Mouse (Mus musculus): ENCODE measurements around the gene Gm15737. TPM values are rescaled to one million over a fixed set of nuclear protein-coding genes. Genes with fewer than 3 reads are reported as not detected.

Gene Gm15737
- polyA plus RNA-seq (2015; fragmentation: Nextera tagmentation; extraction: Ambion mirVana) = not detected in 2 replicates

DNA sequence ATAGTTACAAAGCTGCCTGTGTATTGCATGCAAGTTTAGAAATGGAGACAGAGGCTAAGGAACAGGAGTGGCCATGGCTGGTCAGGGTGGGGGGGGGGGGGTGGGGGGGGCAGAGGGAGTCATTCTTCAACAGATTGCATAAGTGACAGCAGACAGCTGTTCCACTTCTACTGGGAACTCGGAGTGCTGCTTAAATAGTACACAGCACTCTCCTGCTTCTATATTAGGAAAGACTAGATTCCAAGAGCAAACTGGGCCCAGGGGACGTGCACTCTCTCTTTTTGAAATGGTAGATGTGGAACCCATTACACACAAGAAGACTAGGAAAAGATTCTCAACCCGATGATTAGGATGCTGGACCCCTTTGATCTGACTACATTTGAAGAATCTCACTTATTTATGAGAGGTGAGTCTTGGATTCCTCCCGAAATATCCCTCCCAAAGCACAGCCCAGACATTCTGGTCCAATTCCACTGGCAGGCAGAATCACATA lies at the start of gene Gm15737:
Gm15737 (plus strand) TSS at position 269 of the 493 bp plus-strand sequence.
- Histone ChIP-seq H3K4me3 (no peak within 1 kb of the TSS), H3K36me3 (ENCODE audit: poor library complexity, severe bottlenecking) (no peaks in the 10 kb centered on the region), H3K27ac (no peak within 1 kb of the TSS), H3K9me3 (replicated peaks) (no peaks in the 10 kb centered on the region), H3K4me1 (peaks cover 5% of the 10 kb centered on the region; the same call in 1 of the 2 replicates), H3K9ac (no peak within 1 kb of the TSS), H3K27me3 (no peaks in the 10 kb centered on the region), H3K4me2 (no peak within 1 kb of the TSS)
- WGBS = 78% methylated on average over 4 of the region's 4 CpGs
- ATAC-seq = no peak

DNA sequence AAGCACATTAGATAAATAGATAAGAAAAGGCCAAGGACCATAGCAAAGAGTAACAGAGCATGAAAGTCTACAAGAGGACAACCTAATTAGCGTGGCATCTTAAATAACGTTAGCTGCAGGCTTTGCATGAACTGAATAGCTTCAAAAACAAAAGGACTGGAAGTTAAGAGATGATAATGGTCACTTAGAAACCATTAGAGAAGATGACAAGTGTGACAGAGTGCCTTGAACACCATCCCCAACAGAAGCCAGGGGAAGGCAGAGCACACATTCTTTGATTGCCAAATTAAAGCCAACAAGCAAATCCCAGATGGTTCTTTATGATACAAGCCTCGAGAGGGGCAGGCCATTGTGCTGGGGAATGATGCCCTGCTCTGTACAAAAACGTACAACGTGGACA lies 47.6 kb upstream of the Gm15737 start:
- Histone ChIP-seq H3K4me2 (no peak overlapping the region), H3K4me1 (peaks cover 15% of the 10 kb centered on the region)

DNA sequence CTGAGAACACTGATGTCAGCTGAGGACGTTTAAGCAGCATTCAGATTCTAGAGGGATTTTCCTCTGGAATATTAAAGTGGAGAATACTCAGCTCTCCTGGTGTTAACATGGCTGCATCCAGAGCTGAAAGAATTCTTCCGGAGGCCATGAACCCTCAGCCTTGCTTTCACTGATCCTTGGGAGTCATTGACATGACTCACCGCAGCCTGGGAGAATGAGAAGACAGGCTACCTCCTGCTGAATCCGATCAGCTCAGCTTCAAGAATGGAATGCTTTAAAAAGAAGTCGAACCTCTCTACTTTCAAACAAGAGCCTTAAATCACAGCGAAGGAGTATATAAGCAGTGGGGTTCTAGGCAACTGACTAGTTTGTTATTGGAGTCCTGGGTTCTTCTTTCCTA lies 47.2 kb upstream of the Gm15737 start:
- peaks cover 12% of the 10 kb centered on the region for H3K4me1 ChIP-seq
- no peak for ATAC-seq
- 31% methylated on average over 6 of the region's 6 CpGs for WGBS

More for the DNA sequence above, 47.6 kb upstream of the Gm15737 start:
- Histone ChIP-seq H3K36me3 (ENCODE audit: poor library complexity, severe bottlenecking) (no peaks in the 10 kb centered on the region), H3K27me3 (peaks cover 6% of the 10 kb centered on the region), H3K27ac (no peak overlapping the region), H3K4me3 (no peak overlapping the region), H3K9me3 (replicated peaks) (no peaks in the 10 kb centered on the region), H3K9ac (no peak overlapping the region)
- no peak for ATAC-seq
- 11% methylated on average over 5 of the region's 5 CpGs for WGBS

DNA sequence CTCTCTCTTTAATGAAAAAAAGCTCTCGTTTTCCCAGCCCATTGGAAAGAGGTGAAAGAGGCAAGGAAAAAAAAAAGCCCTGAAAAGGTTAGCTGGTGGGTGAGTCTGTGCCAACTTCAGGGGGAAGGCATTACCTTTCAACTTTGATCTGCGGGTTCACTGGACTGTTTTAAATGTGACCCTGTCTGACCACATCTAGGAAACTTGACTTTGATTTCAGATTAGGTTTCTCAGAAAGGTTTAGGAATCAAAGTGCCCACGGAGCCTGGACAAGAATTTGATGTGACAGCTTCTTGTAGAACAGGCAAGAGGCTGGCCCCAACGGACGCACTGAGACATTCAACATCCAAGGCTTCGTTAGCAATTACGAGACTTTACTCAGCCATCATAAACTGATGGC lies 45.2 kb upstream of the Gm15737 start:
- no peak overlapping the region for H3K9ac ChIP-seq
- H3K27me3 ChIP-seq = no peaks in the 10 kb centered on the region
- no peak overlapping the region for H3K4me2 ChIP-seq
- H3K4me3 ChIP-seq = no peak overlapping the region
- H3K4me1 ChIP-seq = peaks cover 7% of the 10 kb centered on the region
- no peak overlapping the region for H3K27ac ChIP-seq
- H3K9me3 ChIP-seq (replicated peaks) = no peaks in the 10 kb centered on the region
- no peaks in the 10 kb centered on the region for H3K36me3 ChIP-seq (ENCODE audit: poor library complexity, severe bottlenecking)
- ATAC-seq = no peak
- 39% methylated on average over 7 of the region's 7 CpGs for WGBS

More for the DNA sequence above, 47.2 kb upstream of the Gm15737 start:
- Histone ChIP-seq H3K36me3 (ENCODE audit: poor library complexity, severe bottlenecking) (no peaks in the 10 kb centered on the region), H3K27me3 (peaks cover 3% of the 10 kb centered on the region), H3K9ac (no peak overlapping the region), H3K4me2 (no peak overlapping the region), H3K27ac (no peak overlapping the region), H3K9me3 (replicated peaks) (no peaks in the 10 kb centered on the region), H3K4me3 (no peak overlapping the region)

DNA sequence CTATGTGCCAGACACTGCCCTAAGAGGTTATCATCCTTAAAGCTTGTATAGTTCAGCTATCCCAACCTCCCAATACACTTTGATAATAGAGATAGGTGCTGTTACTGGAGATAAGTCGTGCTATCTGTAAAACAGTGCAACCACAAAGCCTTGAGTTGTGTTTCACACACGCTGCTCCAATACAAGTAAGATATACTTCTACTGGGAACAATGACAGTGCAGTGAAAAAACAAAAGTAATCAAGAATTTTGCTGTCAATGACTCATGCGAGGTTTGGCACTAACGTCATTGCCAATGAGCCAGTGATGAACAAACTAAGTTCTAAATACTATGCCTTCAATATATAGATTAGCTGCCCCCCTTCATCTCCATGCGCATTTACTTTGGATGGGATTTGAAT lies 42.6 kb upstream of the Gm15737 start:
- Histone ChIP-seq H3K9me3 (replicated peaks) (no peaks in the 10 kb centered on the region), H3K4me1 (peaks cover 5% of the 10 kb centered on the region), H3K9ac (no peak overlapping the region), H3K27me3 (no peaks in the 10 kb centered on the region), H3K27ac (no peak overlapping the region), H3K4me3 (no peak overlapping the region), H3K36me3 (ENCODE audit: poor library complexity, severe bottlenecking) (no peaks in the 10 kb centered on the region), H3K4me2 (no peak overlapping the region)
- no peak for ATAC-seq
- WGBS = 85% methylated on average over 5 of the region's 5 CpGs

DNA sequence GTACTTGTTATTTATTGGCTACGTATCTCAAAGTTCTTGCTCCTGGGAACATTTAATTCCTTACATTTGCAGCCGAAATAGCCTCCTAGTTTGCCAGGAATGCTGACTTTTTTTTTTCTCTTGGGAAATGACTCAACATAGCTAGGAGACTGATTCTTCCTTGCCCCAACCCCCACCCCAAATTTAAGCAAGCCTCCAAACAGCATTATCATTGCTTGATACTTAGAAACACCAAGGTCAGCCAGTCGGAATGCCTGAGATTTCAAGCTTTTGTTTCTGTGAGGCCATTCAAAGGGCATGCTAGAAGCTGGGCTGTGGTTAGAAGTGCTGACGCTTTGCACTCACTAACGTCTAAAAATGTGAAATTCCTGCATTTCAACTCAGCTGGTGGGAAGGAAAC lies 41.8 kb upstream of the Gm15737 start:
- H3K9me3 ChIP-seq (replicated peaks) = no peaks in the 10 kb centered on the region
- no peak overlapping the region for H3K27ac ChIP-seq
- no peak overlapping the region for H3K4me3 ChIP-seq
- no peak for ATAC-seq
- no peak overlapping the region for H3K9ac ChIP-seq
- no peaks in the 10 kb centered on the region for H3K4me1 ChIP-seq
- no peak overlapping the region for H3K4me2 ChIP-seq
- H3K27me3 ChIP-seq = no peaks in the 10 kb centered on the region
- WGBS = 49% methylated on average over 5 of the region's 5 CpGs
- H3K36me3 ChIP-seq (ENCODE audit: poor library complexity, severe bottlenecking) = no peaks in the 10 kb centered on the region

DNA sequence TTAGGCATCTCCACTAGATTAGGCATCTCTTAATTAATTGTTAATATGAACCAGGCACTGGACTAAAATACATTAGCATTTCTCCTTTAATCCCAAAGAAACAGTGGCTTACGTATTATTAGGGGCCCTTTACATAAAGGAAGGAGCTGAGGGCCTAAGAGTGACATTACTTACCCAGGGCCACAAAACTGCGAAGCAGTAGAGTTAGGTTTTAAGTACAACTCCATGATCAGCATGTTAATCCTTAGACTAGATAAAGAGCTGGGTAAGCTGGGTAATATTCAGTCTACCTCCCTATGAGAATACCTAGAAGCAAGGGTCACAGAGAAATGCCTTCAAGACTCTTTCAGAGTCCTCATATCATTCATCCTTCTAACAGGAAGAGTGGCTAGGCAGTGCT lies 40.0 kb upstream of the Gm15737 start:
- no peak overlapping the region for H3K4me3 ChIP-seq
- H3K27me3 ChIP-seq = no peaks in the 10 kb centered on the region
- H3K9ac ChIP-seq = no peak overlapping the region
- no peaks in the 10 kb centered on the region for H3K4me1 ChIP-seq
- ATAC-seq = no peak
- WGBS = 85% methylated on average over 2 of the region's 2 CpGs
- no peak overlapping the region for H3K4me2 ChIP-seq
- H3K36me3 ChIP-seq (ENCODE audit: poor library complexity, severe bottlenecking) = no peaks in the 10 kb centered on the region
- H3K27ac ChIP-seq = no peak overlapping the region
- no peaks in the 10 kb centered on the region for H3K9me3 ChIP-seq (replicated peaks)

DNA sequence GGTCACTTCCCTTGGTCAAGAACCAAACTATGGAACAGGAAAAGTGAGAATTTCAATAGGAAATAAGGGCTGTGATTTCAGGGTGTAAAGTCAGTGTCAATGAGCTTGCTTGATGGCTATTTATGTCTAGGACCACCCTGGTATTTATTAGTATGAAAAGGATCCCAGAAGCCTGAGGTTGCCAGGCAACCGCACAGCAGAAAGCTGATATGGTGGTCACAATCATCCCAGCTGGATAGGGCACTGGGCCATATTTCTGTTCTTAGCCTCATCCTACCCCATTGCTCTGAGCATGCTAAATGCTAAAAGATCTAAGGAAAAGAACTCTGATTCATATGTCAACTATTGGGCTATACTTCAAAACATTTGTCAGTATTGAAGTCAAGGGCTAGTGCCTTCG lies 38.1 kb upstream of the Gm15737 start:
- 88% methylated on average over 2 of the region's 2 CpGs for WGBS
- ATAC-seq = no peak
- Histone ChIP-seq H3K9ac (no peak overlapping the region), H3K4me2 (no peak overlapping the region), H3K27me3 (no peaks in the 10 kb centered on the region), H3K27ac (no peak overlapping the region), H3K4me3 (no peak overlapping the region), H3K9me3 (replicated peaks) (no peaks in the 10 kb centered on the region), H3K36me3 (ENCODE audit: poor library complexity, severe bottlenecking) (no peaks in the 10 kb centered on the region), H3K4me1 (no peaks in the 10 kb centered on the region)

DNA sequence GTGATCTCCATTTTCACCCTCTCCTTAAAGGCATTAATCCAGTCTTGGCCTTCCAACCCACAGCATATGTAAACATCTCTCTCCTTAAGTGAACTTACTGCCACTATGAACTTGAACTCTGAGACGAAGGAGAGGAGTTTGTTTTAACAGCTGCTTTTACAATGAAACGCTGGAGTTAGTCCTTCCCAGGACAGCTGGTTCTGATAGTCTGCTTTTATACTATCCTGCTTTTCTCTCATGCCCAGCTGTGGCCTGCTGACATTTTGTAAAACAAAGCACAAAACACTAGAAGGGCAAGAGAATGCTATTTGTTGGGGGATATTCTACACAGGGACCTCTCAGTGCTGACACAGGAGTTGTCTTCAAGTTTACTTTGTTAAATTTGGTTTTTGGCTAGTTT lies 27.2 kb upstream of the Gm15737 start:
- no peak for ATAC-seq
- 12% methylated on average over 2 of the region's 2 CpGs for WGBS

DNA sequence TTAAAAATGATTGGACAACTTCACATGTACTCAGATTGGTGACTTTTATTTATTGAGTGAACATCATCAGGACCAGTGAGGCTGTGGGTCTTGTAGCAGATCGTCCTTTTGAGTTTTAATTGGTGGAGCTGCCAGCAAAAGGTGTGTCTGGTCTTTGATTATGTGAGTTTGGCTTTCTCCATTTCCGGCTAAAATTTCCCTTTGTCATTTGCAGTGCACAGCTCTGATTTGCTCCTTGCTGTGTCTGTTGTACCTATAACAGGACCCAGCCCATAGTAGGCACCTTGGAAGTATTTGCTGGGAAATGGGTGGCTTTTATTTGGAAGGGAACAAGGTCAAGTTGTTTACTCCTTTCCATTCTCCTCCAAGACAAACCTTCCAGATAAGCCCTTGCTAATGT lies 25.7 kb upstream of the Gm15737 start:
- Histone ChIP-seq H3K27me3 (no peaks in the 10 kb centered on the region), H3K9me3 (replicated peaks) (no peaks in the 10 kb centered on the region), H3K36me3 (ENCODE audit: poor library complexity, severe bottlenecking) (no peaks in the 10 kb centered on the region), H3K4me3 (no peak overlapping the region), H3K9ac (no peak overlapping the region), H3K4me1 (no peaks in the 10 kb centered on the region), H3K27ac (no peak overlapping the region), H3K4me2 (no peak overlapping the region)
- WGBS = 81% methylated on average over 2 of the region's 2 CpGs
- ATAC-seq = no peak

More for the DNA sequence above, 27.2 kb upstream of the Gm15737 start:
- Histone ChIP-seq H3K36me3 (ENCODE audit: poor library complexity, severe bottlenecking) (no peaks in the 10 kb centered on the region), H3K9me3 (replicated peaks) (no peaks in the 10 kb centered on the region), H3K27ac (no peak overlapping the region), H3K4me3 (no peak overlapping the region), H3K4me1 (no peaks in the 10 kb centered on the region), H3K9ac (no peak overlapping the region), H3K27me3 (no peaks in the 10 kb centered on the region), H3K4me2 (no peak overlapping the region)

DNA sequence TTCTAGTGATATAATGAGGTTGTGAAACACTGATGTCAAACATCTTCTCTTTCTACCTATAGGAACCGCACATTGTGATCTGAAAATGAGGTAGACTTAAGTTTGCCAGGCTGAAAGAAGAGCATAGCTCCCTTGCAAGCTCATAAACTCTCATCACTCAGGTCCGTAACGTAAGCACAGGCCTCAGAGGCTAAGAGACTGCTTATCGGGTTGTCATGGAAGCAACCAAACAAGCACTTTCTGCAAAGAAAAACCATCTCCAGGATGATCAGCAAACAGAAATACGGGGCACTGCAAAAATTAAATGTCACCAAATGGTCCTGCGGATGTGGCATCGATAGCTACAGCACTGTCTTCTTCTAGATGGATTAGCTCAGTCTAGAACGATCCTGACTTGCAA lies 23.3 kb upstream of the Gm15737 start:
- Histone ChIP-seq H3K27ac (no peak overlapping the region), H3K36me3 (ENCODE audit: poor library complexity, severe bottlenecking) (no peaks in the 10 kb centered on the region), H3K9ac (no peak overlapping the region), H3K9me3 (replicated peaks) (no peaks in the 10 kb centered on the region), H3K4me1 (peaks cover 13% of the 10 kb centered on the region), H3K4me2 (no peak overlapping the region), H3K27me3 (no peaks in the 10 kb centered on the region), H3K4me3 (no peak overlapping the region)
- no peak for ATAC-seq
- 89% methylated on average over 8 of the region's 8 CpGs for WGBS

DNA sequence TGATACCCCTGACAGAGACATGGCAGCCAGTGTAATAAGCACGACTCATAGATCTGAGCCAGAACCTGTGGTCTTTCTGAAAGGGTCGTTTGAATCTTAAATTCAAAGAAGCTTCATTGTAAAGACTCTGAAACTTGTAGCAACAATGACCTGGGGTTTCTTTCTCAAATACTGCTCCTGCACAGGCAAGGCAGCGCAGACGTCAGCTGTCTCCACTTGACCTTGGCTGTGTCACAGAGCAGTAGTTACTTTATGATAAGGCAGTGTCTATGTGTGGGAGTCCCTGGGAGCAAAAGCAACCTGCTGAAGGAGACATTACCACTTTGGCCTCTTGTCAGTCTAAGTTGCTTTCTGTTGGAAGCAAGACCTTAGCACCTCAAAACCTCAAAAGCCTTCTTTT lies 22.5 kb upstream of the Gm15737 start:
- H3K4me1 ChIP-seq = peaks cover 13% of the 10 kb centered on the region
- no peak overlapping the region for H3K9ac ChIP-seq
- no peak overlapping the region for H3K27ac ChIP-seq
- no peak overlapping the region for H3K4me3 ChIP-seq
- H3K9me3 ChIP-seq (replicated peaks) = no peaks in the 10 kb centered on the region
- H3K4me2 ChIP-seq = no peak overlapping the region
- H3K27me3 ChIP-seq = no peaks in the 10 kb centered on the region
- 43% methylated on average over 4 of the region's 4 CpGs for WGBS
- H3K36me3 ChIP-seq (ENCODE audit: poor library complexity, severe bottlenecking) = no peaks in the 10 kb centered on the region
- no peak for ATAC-seq

DNA sequence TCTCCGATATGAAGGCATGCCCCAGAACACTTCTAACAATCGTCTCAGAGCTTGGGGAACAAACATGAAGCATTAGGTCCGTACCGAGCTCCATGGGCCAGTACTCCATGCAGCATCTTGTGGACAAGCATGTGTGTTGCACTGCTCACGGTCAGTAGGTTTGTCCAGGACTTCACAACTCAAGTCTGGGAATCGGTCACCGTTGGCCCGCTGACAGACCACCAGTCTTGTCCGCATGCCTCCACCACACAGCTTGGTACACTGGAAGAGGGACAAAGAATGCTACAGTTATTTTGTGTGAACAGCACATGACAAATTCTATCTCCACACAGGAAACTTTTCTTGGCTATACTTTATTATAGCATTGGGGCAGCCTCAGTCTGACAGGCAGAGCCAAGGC lies 19.9 kb upstream of the Gm15737 start:
- peaks cover 13% of the 10 kb centered on the region for H3K4me1 ChIP-seq
- H3K4me3 ChIP-seq = no peak overlapping the region
- no peak overlapping the region for H3K4me2 ChIP-seq
- no peaks in the 10 kb centered on the region for H3K36me3 ChIP-seq (ENCODE audit: poor library complexity, severe bottlenecking)
- H3K27me3 ChIP-seq = no peaks in the 10 kb centered on the region
- no peak overlapping the region for H3K9ac ChIP-seq
- H3K9me3 ChIP-seq (replicated peaks) = no peaks in the 10 kb centered on the region
- 96% methylated on average over 9 of the region's 9 CpGs for WGBS
- no peak for ATAC-seq
- H3K27ac ChIP-seq = no peak overlapping the region
